Mouse (Mus musculus) ovary, postnatal 36 days (tissue): ENCODE measurements at regions not wholly inside any gene's neighbourhood (a gene's known extent, or its start where the extent isn't known, plus 50 kb on each side); places are given as distances from the start of the nearest gene placed in this dataset.

Source experiments
- DNase-seq: peaks from one replicate; pipeline ENCODE4 v3.0.0; 2022; ENCODE audit warnings: low spot score, mixed read lengths

GRCm38 (mm10) chr13:28898900-28899299, 54.6 kb downstream of the Sox4 start:
- DNase-seq = no peak

- DNase-seq = no peak
Observed at GRCm38 (mm10) chr13:28892896-28893295, 60.6 kb downstream of the Sox4 start.

- DNase-seq = no peak
Observed at GRCm38 (mm10) chr13:28887098-28887497, 66.4 kb downstream of the Sox4 start.

- DNase-seq = no peak
Observed at GRCm38 (mm10) chr13:28886691-28887090, 66.8 kb downstream of the Sox4 start.

- peak; percentile 27 for DNase-seq
Observed at GRCm38 (mm10) chr13:28885083-28886037, 68.2 kb downstream of the Sox4 start.

- DNase-seq = peak; percentile 31
Observed at GRCm38 (mm10) chr13:28884191-28884820, 69.2 kb downstream of the Sox4 start.

- no peak for DNase-seq
Observed at GRCm38 (mm10) chr13:28883398-28883797, 70.1 kb downstream of the Sox4 start.

GRCm38 (mm10) chr13:28880888-28881287, 72.6 kb downstream of the Sox4 start:
- no peak for DNase-seq

GRCm38 (mm10) chr13:28878692-28879091, 74.8 kb downstream of the Sox4 start:
- peak; percentile 58 for DNase-seq

- DNase-seq = no peak
Observed at GRCm38 (mm10) chr13:28876771-28877170, 76.7 kb downstream of the Sox4 start.

- no peak for DNase-seq
Observed at GRCm38 (mm10) chr13:28870681-28871080, 82.8 kb downstream of the Sox4 start.

- DNase-seq = no peak
Observed at GRCm38 (mm10) chr13:28867210-28867609, 86.3 kb downstream of the Sox4 start.

GRCm38 (mm10) chr13:28866686-28867085, 86.8 kb downstream of the Sox4 start:
- DNase-seq = no peak

GRCm38 (mm10) chr13:28860601-28861000, 92.9 kb downstream of the Sox4 start:
- no peak for DNase-seq

GRCm38 (mm10) chr13:28859829-28860427, 93.6 kb downstream of the Sox4 start:
- no peak for DNase-seq

- no peak for DNase-seq
Observed at GRCm38 (mm10) chr13:28858001-28858400, 95.5 kb downstream of the Sox4 start.

- no peak for DNase-seq
Observed at GRCm38 (mm10) chr13:28857201-28857600, 96.3 kb downstream of the Sox4 start.

- no peak for DNase-seq
Observed at GRCm38 (mm10) chr13:28856472-28856871, 97.0 kb downstream of the Sox4 start.

- no peak for DNase-seq
Observed at GRCm38 (mm10) chr13:28854247-28854646, 99.3 kb downstream of the Sox4 start.

GRCm38 (mm10) chr13:28848305-28848704, 105.2 kb downstream of the Sox4 start:
- no peak for DNase-seq

GRCm38 (mm10) chr13:28847478-28847877, 106.0 kb downstream of the Sox4 start:
- DNase-seq = no peak

- no peak for DNase-seq
Observed at GRCm38 (mm10) chr13:28844495-28844894, 109.0 kb downstream of the Sox4 start.

GRCm38 (mm10) chr13:28842811-28843210, 110.7 kb downstream of the Sox4 start:
- no peak for DNase-seq
